Mouse (Mus musculus): ENCODE results near the gene Eif3m.

DNA sequence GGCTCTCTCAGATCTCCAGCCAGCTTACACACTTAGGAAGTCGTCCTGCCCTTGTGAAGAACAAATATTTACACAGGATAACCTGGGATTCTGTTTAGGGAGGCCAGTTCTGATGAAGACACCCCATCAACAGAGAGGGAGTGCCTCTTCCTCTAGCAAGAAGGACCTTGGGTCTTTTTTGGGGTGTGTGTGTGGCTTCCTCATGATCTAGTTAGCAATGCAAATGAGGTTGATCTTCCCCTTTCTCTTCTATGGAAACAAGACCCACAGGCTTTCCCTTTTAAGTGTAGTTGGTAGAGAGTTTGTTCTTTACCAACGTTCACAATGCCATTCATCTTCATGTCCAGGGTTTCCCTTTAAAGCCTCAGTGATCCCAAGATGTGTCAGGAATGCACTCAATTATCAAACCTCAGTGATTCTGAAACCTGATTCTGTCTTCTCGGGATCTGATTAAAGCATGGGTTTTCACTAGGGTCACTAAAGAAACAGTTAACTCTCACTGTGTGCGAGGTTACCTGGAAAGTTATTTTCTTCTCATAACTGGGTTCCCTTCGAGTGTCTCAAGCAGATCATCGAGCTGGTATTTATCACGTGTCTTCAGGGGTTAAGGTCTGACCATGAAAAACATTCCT, 46.0 kb upstream of the Eif3m start:
- TF ChIP-seq CTCF (IDR thresholded peaks at IDR 0.05; ENCODE audit: low read depth): no peak
- TF ChIP-seq EP300 (IDR thresholded peaks at IDR 0.05; ENCODE audit: low read depth): no peak

All from liver, embryonic 14.5 days (tissue).